Mouse (Mus musculus): ENCODE measurements around the gene Lfng. TPM values are rescaled to one million over a fixed set of nuclear protein-coding genes. Genes with fewer than 3 reads are reported as not detected.

The Lfng gene
- polyA plus RNA-seq (2017; shearing (Covaris generic)), result 94.1 TPM

GRCm38 (mm10) chr5:140607001-140607835, at the start of gene Lfng:
Lfng (plus strand) TSS chr5:140607320.

GRCm38 (mm10) chr5:140564896-140565295, 42.2 kb upstream of the Lfng start, which contains the start of gene Grifin:
Grifin (minus strand) TSS chr5:140565071.

GRCm38 (mm10) chr5:140648519-140649100, 41.5 kb downstream of the Lfng start, which contains the start of gene Ttyh3:
Ttyh3 (minus strand) TSS chr5:140649031.

Other genes with a start within 250 kb of the Lfng start
- gene Snx8, start 218.1 kb upstream of the Lfng start, polyA plus RNA-seq (2017; shearing (Covaris generic)), result 1.9 TPM
- 47.0 TPM for gene Eif3b, start 188.0 kb upstream of the Lfng start, polyA plus RNA-seq (2017; shearing (Covaris generic))
- gene Gm4869, start 161.7 kb upstream of the Lfng start, polyA plus RNA-seq (2017; shearing (Covaris generic)), result not detected
- gene Chst12, start 101.8 kb upstream of the Lfng start, polyA plus RNA-seq (2017; shearing (Covaris generic)), result 37.5 TPM
- 2.5 TPM for gene Grifin, start 42.2 kb upstream of the Lfng start, polyA plus RNA-seq (2017; shearing (Covaris generic))
- gene Ttyh3, start 41.7 kb downstream of the Lfng start, polyA plus RNA-seq (2017; shearing (Covaris generic)), result 4.4 TPM
- gene Iqce, start 95.1 kb downstream of the Lfng start, polyA plus RNA-seq (2017; shearing (Covaris generic)), result 48.3 TPM
- 36.9 TPM for gene Brat1, start 97.7 kb downstream of the Lfng start, polyA plus RNA-seq (2017; shearing (Covaris generic))
- 0.61 TPM for gene Amz1, start 116.8 kb downstream of the Lfng start, polyA plus RNA-seq (2017; shearing (Covaris generic))
- gene Gna12, start 223.1 kb downstream of the Lfng start, polyA plus RNA-seq (2017; shearing (Covaris generic)), result 3.4 TPM

All from activated CD4-positive, CD25-positive, alpha-beta regulatory T cell, adult 9 weeks (primary cell).